23 mouse cellular contexts compared by ENCODE assay signal in the genomic region with DNA sequence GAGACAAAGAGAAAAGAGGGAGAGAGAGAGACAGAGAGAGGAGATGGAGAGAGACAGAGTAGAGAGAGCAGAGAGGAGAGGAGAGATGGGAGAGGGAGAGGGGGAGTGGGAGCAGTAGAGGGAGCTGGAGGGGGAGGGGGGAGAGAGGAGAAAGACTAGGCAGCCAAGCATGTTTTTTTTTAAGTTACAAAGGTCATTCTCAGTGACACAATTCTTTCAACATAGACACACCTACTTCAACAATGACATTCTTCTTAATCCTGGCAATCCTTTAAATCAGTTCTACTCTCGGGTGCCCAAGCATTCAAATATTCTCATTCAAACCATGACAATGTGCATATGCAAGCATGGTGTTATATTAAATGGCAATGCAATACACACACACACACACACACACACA.
"Had no signal": no experiment of that assay in that cellular context is flagged by ENCODE, and none has a peak within 500 bp of the region (broad histone marks: within the 10 kb centered on the region; RNA-seq: fewer than 3 reads in every experiment).

No protein-coding gene starts in this region.

- H3K4me2 ChIP-seq: heart, embryonic 12.5 days; hindbrain, embryonic 13.5 days; hindbrain, embryonic 15.5 days; limb, embryonic 12.5 days; liver, embryonic 12.5 days had no signal

- H3K36me3 ChIP-seq: heart, embryonic 10.5 days; heart, embryonic 12.5 days; hindbrain, embryonic 13.5 days; hindbrain, embryonic 15.5 days; limb, embryonic 10.5 days; limb, embryonic 12.5 days; liver, embryonic 12.5 days had no signal

- H3K27ac ChIP-seq: gastrocnemius, adult 2 months; heart, embryonic 10.5 days; hindbrain, embryonic 13.5 days; hindbrain, embryonic 15.5 days; hindbrain, postnatal 0 days; layer of hippocampus, adult 2 months; left cerebral cortex, adult 2 months; limb, embryonic 10.5 days; limb, embryonic 12.5 days; liver, embryonic 12.5 days; liver, embryonic 14.5 days had no signal

- H3K27me3 ChIP-seq: heart, embryonic 12.5 days; hindbrain, embryonic 13.5 days; hindbrain, embryonic 15.5 days; limb, embryonic 12.5 days; liver, embryonic 12.5 days had no signal

- H3K9me3 ChIP-seq: heart, embryonic 10.5 days; heart, embryonic 12.5 days; hindbrain, embryonic 13.5 days; hindbrain, embryonic 15.5 days; limb, embryonic 10.5 days; limb, embryonic 12.5 days; liver, embryonic 12.5 days had no signal

- DNase-seq: gastrocnemius, adult 2 months; gastrocnemius, postnatal 10 days; gastrocnemius, postnatal 25 days; heart, adult 18-20 months; heart, postnatal 14 days; heart, postnatal 36 days; kidney, adult 18-20 months; kidney, adult 8-10 months; kidney, postnatal 10 days; kidney, postnatal 25 days; kidney, postnatal 4 days; liver had no signal

- H3K9ac ChIP-seq: heart, embryonic 12.5 days; hindbrain, embryonic 13.5 days; hindbrain, embryonic 15.5 days; limb, embryonic 12.5 days; liver, embryonic 12.5 days; liver, embryonic 14.5 days had no signal

- H3K4me3 ChIP-seq: gastrocnemius, adult 2 months; heart, embryonic 10.5 days; heart, embryonic 12.5 days; hindbrain, embryonic 13.5 days; hindbrain, embryonic 15.5 days; layer of hippocampus, adult 2 months; left cerebral cortex, adult 2 months; limb, embryonic 10.5 days; limb, embryonic 12.5 days; liver, embryonic 12.5 days had no signal

- ATAC-seq: hindbrain, postnatal 0 days; liver, embryonic 12.5 days had no signal

- H3K4me1 ChIP-seq: heart, embryonic 10.5 days; heart, embryonic 12.5 days; hindbrain, embryonic 13.5 days; hindbrain, embryonic 15.5 days; limb, embryonic 10.5 days; limb, embryonic 12.5 days; liver, embryonic 12.5 days had no signal
